Mouse (Mus musculus) liver, embryonic 15.5 days (tissue): Measurements from ENCODE around the gene Lef1. TPM values are rescaled to one million over a fixed set of nuclear protein-coding genes. Genes with fewer than 3 reads are reported as not detected.

ENCODE experiments used
- ATAC-seq: fragments of 200-750 bp; cut with Nextera tagmentation; 2 replicates; pipeline ENCODE4 v1.8.0; 2017; ENCODE audit warnings: moderate number of reproducible peaks, mild to moderate bottlenecking, moderate library complexity; ENCODE audit not compliant: insufficient read depth
- H3K27ac ChIP-seq: fragments of 300-500 bp; sonication (generic); replicated peaks from 2 replicates; pipeline ENCODE4 v1.5.1; 2015; ENCODE audit warnings: mild to moderate bottlenecking, inconsistent platforms
- H3K27me3 ChIP-seq: fragments of 300-500 bp; sonication (generic); 2 replicates; pipeline ENCODE4 v1.6.1; 2015; ENCODE audit warnings: mild to moderate bottlenecking, inconsistent platforms
- H3K36me3 ChIP-seq: fragments of 300-500 bp; sonication (generic); replicated peaks from 2 replicates; pipeline ENCODE4 v1.6.1; 2015; ENCODE audit warnings: moderate library complexity, mild to moderate bottlenecking, inconsistent platforms
- H3K4me1 ChIP-seq: fragments of 300-500 bp; sonication (generic); replicated peaks from 2 replicates; pipeline ENCODE4 v1.6.1; 2015; ENCODE audit warnings: inconsistent platforms
- H3K4me2 ChIP-seq: fragments of 300-500 bp; sonication (generic); 2 replicates; pipeline ENCODE4 v1.6.1; 2015; ENCODE audit warnings: moderate library complexity, mild to moderate bottlenecking, inconsistent platforms
- H3K4me3 ChIP-seq: fragments of 300-500 bp; sonication (generic); replicated peaks from 2 replicates; pipeline ENCODE4 v1.5.1; 2015; ENCODE audit warnings: mild to moderate bottlenecking, inconsistent platforms
- H3K9ac ChIP-seq: fragments of 300-500 bp; sonication (generic); 2 replicates; pipeline ENCODE4 v1.6.1; 2015; ENCODE audit warnings: moderate library complexity, mild to moderate bottlenecking, inconsistent platforms
- H3K9me3 ChIP-seq: fragments of 300-500 bp; sonication (generic); replicated peaks from 2 replicates; pipeline ENCODE4 v1.6.1; 2016; ENCODE audit warnings: inconsistent platforms
- WGBS: fragments of 180-500 bp; shearing (Covaris S2); methylation state at CpG from one replicate; pipeline ENCODE4 v1.1.7; 2015; ENCODE audit warnings: mixed read lengths; ENCODE audit not compliant: insufficient replicate concordance; 5-methylcytosine and 5-hydroxymethylcytosine counted together
- polyA plus RNA-seq: library from polyadenylated mRNA; unstranded; fragments of >200 nt; fragmentation: Nextera tagmentation; extraction: Ambion mirVana; gene quantifications from 2 replicates; pipeline ENCODE4 v1.2.1, GENCODE M21; 2015

Gene Lef1
- polyA plus RNA-seq, 1 experiment from 2014 or later, result 0.86 TPM

GRCm38 (mm10) chr3:131190671-131191367 is 80.5 kb downstream of the Lef1 start:
- Histone ChIP-seq H3K9me3 (no peaks in the 10 kb centered on the region), H3K4me1 (no peaks in the 10 kb centered on the region), H3K4me2 (no peak overlapping the region), H3K27ac (no peak overlapping the region), H3K4me3 (no peak overlapping the region), H3K9ac (no peak overlapping the region), H3K27me3 (no peaks in the 10 kb centered on the region), H3K36me3 (no peaks in the 10 kb centered on the region)
- no peak for ATAC-seq
- 68% methylated on average over 19 of the region's 19 CpGs for WGBS

GRCm38 (mm10) chr3:131191454-131191853 is 81.2 kb downstream of the Lef1 start:
- Histone ChIP-seq H3K4me2 (no peak overlapping the region), H3K9ac (no peak overlapping the region), H3K4me3 (no peak overlapping the region), H3K4me1 (no peaks in the 10 kb centered on the region), H3K27me3 (no peaks in the 10 kb centered on the region), H3K27ac (no peak overlapping the region), H3K9me3 (no peaks in the 10 kb centered on the region), H3K36me3 (no peaks in the 10 kb centered on the region)
- no peak for ATAC-seq
- 58% methylated on average over 7 of the region's 7 CpGs for WGBS

GRCm38 (mm10) chr3:131196050-131196449 is 85.8 kb downstream of the Lef1 start:
- no peak overlapping the region for H3K27ac ChIP-seq
- ATAC-seq, result no peak

GRCm38 (mm10) chr3:131196507-131197019 is 86.3 kb downstream of the Lef1 start:
- Histone ChIP-seq H3K4me2 (no peak overlapping the region), H3K4me1 (no peaks in the 10 kb centered on the region), H3K27me3 (no peaks in the 10 kb centered on the region), H3K36me3 (no peaks in the 10 kb centered on the region), H3K4me3 (no peak overlapping the region), H3K9me3 (no peaks in the 10 kb centered on the region), H3K27ac (no peak overlapping the region), H3K9ac (no peak overlapping the region)
- WGBS, result 71% methylated on average over 8 of the region's 8 CpGs
- no peak for ATAC-seq

More at GRCm38 (mm10) chr3:131196050-131196449, 85.8 kb downstream of the Lef1 start:
- Histone ChIP-seq H3K9me3 (no peaks in the 10 kb centered on the region), H3K4me1 (no peaks in the 10 kb centered on the region), H3K9ac (no peak overlapping the region), H3K36me3 (no peaks in the 10 kb centered on the region), H3K4me3 (no peak overlapping the region), H3K4me2 (no peak overlapping the region), H3K27me3 (no peaks in the 10 kb centered on the region)
- WGBS, result 71% methylated on average over 10 of the region's 10 CpGs

GRCm38 (mm10) chr3:131198991-131199390 is 88.7 kb downstream of the Lef1 start:
- ATAC-seq, result no peak
- Histone ChIP-seq H3K36me3 (no peaks in the 10 kb centered on the region), H3K4me3 (no peak overlapping the region), H3K27ac (no peak overlapping the region), H3K9me3 (no peaks in the 10 kb centered on the region), H3K27me3 (0 out of 2 replicates have a peak, but pooled peaks cover 2% of the 10 kb centered on the region), H3K9ac (no peak overlapping the region), H3K4me2 (no peak overlapping the region), H3K4me1 (no peaks in the 10 kb centered on the region)
- 37% methylated on average over 3 of the region's 3 CpGs for WGBS

GRCm38 (mm10) chr3:131199590-131200288 is 89.5 kb downstream of the Lef1 start:
- Histone ChIP-seq H3K9ac (no peak overlapping the region), H3K36me3 (no peaks in the 10 kb centered on the region), H3K4me3 (no peak overlapping the region), H3K4me1 (no peaks in the 10 kb centered on the region), H3K9me3 (no peaks in the 10 kb centered on the region), H3K4me2 (no peak overlapping the region), H3K27ac (no peak overlapping the region), H3K27me3 (0 out of 2 replicates have a peak, but pooled peaks cover 3% of the 10 kb centered on the region)
- no peak for ATAC-seq
- WGBS, result 68% methylated on average over 20 of the region's 20 CpGs

GRCm38 (mm10) chr3:131202311-131202710 is 92.0 kb downstream of the Lef1 start:
- 60% methylated on average over 7 of the region's 7 CpGs for WGBS
- ATAC-seq, result no peak

GRCm38 (mm10) chr3:131207846-131208245 is 97.6 kb downstream of the Lef1 start:
- ATAC-seq, result no peak
- H3K4me3 ChIP-seq, result no peak overlapping the region
- H3K27me3 ChIP-seq, result peaks cover 3% of the 10 kb centered on the region; the same call in 1 of the 2 replicates
- H3K9me3 ChIP-seq, result no peaks in the 10 kb centered on the region
- no peak overlapping the region for H3K9ac ChIP-seq
- H3K4me2 ChIP-seq, result no peak overlapping the region
- H3K36me3 ChIP-seq, result no peaks in the 10 kb centered on the region
- H3K4me1 ChIP-seq, result no peaks in the 10 kb centered on the region
- 49% methylated on average over 5 of the region's 5 CpGs for WGBS
- H3K27ac ChIP-seq, result no peak overlapping the region

More at GRCm38 (mm10) chr3:131202311-131202710, 92.0 kb downstream of the Lef1 start:
- H3K4me3 ChIP-seq, result no peak overlapping the region
- no peaks in the 10 kb centered on the region for H3K9me3 ChIP-seq
- H3K4me2 ChIP-seq, result no peak overlapping the region
- H3K36me3 ChIP-seq, result no peaks in the 10 kb centered on the region
- no peak overlapping the region for H3K9ac ChIP-seq
- no peaks in the 10 kb centered on the region for H3K4me1 ChIP-seq
- no peak overlapping the region for H3K27ac ChIP-seq
- peaks cover 3% of the 10 kb centered on the region; the same call in 1 of the 2 replicates for H3K27me3 ChIP-seq

GRCm38 (mm10) chr3:131208265-131208891 is 98.1 kb downstream of the Lef1 start:
- no peak for ATAC-seq
- 14% methylated on average over 13 of the region's 13 CpGs for WGBS
- H3K36me3 ChIP-seq, result no peaks in the 10 kb centered on the region

GRCm38 (mm10) chr3:131212200-131212599 is 101.9 kb downstream of the Lef1 start:
- ATAC-seq, result no peak
- Histone ChIP-seq H3K4me2 (no peak overlapping the region), H3K9ac (no peak overlapping the region), H3K9me3 (no peaks in the 10 kb centered on the region), H3K4me3 (no peak overlapping the region), H3K4me1 (no peaks in the 10 kb centered on the region), H3K36me3 (no peaks in the 10 kb centered on the region), H3K27ac (no peak overlapping the region), H3K27me3 (no peaks in the 10 kb centered on the region)
- 72% methylated on average over 7 of the region's 7 CpGs for WGBS

More at GRCm38 (mm10) chr3:131208265-131208891, 98.1 kb downstream of the Lef1 start:
- Histone ChIP-seq H3K4me1 (no peaks in the 10 kb centered on the region), H3K9ac (no peak overlapping the region), H3K4me3 (no peak overlapping the region), H3K4me2 (no peak overlapping the region), H3K27ac (no peak overlapping the region), H3K27me3 (peaks cover 3% of the 10 kb centered on the region; the same call in 1 of the 2 replicates), H3K9me3 (no peaks in the 10 kb centered on the region)
